Mouse (Mus musculus): ENCODE results near the gene Olfr738. TPM values are rescaled to one million over a fixed set of nuclear protein-coding genes. Genes with fewer than 3 reads are reported as not detected.

Gene Olfr738
- total RNA-seq (2023): not detected

DNA sequence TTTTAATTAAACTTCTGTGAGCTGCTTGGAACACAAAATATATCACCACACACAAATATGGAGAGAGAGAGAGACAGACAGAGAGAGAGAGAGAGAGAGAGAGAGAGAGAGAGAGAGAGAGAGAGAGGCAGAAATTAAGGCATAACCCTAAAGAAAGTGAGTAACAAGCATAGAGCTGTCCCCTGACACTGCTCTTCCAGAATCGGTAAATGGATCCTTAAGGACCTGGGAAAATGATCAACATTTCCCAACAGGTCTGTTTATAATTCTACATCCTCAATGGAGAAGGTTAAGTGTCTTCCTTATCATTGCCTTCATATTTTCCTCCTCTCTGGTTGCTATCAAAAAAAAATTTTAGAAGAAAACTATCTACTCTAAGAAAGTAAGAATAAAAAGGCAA lies at the start of gene Olfr738:
TSS of gene Olfr738 (plus strand) at position 301 of the 400 bp plus-strand sequence.

DNA sequence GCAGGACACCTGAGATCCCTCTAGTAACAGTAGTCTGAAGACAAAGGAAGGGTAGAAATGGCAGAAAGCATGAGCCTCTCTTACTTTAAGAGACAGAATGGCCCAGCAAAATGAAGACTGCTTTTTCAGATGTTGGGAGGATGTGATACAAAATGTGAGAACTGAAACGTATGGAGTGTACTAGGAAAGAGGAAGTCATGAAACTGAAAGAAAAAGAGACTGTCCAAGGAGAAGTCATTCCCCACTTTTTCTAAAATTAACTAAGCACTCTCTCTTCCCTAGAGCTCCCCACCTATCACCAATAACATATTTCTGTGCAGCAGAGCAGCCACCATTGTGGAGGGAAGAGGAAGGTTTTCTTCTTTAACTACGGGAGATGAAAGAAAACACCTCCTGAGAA lies 49.8 kb upstream of the Olfr738 start, which contains the start of gene Tlr11:
TSS of gene Tlr11 (plus strand) at position 322 of the 400 bp plus-strand sequence.

DNA sequence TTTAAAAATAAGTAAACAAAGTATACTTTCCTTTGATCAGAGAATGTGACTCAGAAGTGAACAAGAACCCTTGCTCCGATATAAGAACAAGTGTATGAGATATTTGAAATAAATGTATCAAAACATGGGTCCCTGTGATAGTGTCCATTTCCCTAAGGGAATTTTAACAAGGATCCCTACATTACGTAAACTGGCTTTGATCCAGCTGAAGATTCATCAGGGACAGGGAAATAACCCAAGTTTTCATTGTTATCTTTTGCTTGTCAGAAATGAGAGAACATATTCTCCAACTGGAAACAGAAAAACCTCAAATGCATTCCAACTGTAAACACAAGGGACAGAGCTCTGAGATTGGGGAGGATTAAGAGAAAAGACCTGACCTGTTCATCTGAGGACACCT lies 26.5 kb upstream of the Olfr738 start, which contains the start of gene Olfr736:
TSS of gene Olfr736 (plus strand) at position 301 of the 400 bp plus-strand sequence.

DNA sequence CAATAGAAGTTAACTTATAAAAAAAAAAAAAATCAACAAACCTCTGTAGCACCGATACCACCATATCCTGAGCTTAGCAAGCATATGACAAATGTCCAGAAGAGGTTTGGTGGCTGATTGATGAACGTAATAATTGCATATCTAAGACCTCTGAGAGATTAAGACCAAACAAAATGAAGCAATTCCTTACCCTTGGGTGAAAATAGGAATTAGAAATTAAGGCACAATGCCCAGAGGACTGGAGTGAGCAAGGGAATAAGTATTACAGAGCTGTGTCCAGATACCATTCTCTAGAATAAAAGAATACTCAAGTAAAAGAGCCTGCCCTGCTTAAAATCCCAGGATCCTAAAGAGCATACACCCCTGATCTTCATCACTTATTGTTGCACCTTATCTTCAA lies 11.0 kb downstream of the Olfr738 start, which contains the start of gene Olfr739:
TSS of gene Olfr739 (plus strand) at position 301 of the 400 bp plus-strand sequence.

DNA sequence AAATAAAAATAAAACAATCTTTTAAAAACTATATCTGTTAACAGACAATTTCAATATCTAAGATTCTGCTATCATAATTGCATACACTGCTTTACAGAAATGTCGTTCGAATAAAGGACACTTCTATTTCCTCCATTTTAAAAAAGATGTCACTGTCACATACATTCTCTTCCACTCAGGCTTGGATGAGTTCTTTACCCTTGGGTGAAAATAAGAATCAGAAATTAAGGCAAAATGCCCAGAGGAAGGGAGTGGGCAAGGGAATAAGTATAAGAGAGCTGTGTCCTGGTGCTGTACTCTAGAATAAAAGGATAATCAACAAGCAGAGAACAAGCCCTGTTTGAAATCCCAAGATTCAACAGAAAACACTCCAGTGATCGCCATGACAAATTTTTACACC lies 37.9 kb downstream of the Olfr738 start, which contains the start of gene Olfr740:
TSS of gene Olfr740 (plus strand) at position 301 of the 400 bp plus-strand sequence.

Other genes starting within 250 kb of the Olfr738 start
- gene Olfr730, start 219.4 kb upstream of the Olfr738 start, total RNA-seq (2023): not detected
- not detected for gene Olfr731, start 165.7 kb upstream of the Olfr738 start, total RNA-seq (2023)
- gene Olfr732, start 123.4 kb upstream of the Olfr738 start, total RNA-seq (2023): not detected
- not detected for gene Olfr733, start 106.0 kb upstream of the Olfr738 start, total RNA-seq (2023)
- not detected for gene Olfr734, start 80.8 kb upstream of the Olfr738 start, total RNA-seq (2023)
- not detected for gene Olfr735, start 58.7 kb upstream of the Olfr738 start, total RNA-seq (2023)
- 1 to 10 TPM; 5.0 to 5.4 TPM for gene Tlr11, start 49.7 kb upstream of the Olfr738 start, total RNA-seq (2023)
- gene Olfr736, start 26.4 kb upstream of the Olfr738 start, total RNA-seq (2023): not detected
- not detected for gene Olfr739, start 11.1 kb downstream of the Olfr738 start, total RNA-seq (2023)
- gene Olfr740, start 38.0 kb downstream of the Olfr738 start, total RNA-seq (2023): not detected
- not detected for gene Olfr741, start 65.2 kb downstream of the Olfr738 start, total RNA-seq (2023)
- gene Olfr742, start 96.0 kb downstream of the Olfr738 start, total RNA-seq (2023): not detected
- gene Olfr743, start 114.3 kb downstream of the Olfr738 start, total RNA-seq (2023): not detected
- gene Olfr744, start 207.3 kb downstream of the Olfr738 start, total RNA-seq (2023): not detected
- gene Olfr745, start 231.8 kb downstream of the Olfr738 start, total RNA-seq (2023): not detected
- not detected for gene Olfr746, start 239.5 kb downstream of the Olfr738 start, total RNA-seq (2023)

Measured in monocyte, adult 59 days (primary cell).